Mouse (Mus musculus): ENCODE data around the gene Meltf. TPM values are rescaled to one million over a fixed set of nuclear protein-coding genes. Genes with fewer than 3 reads are reported as not detected.
A peak's percentile ranks its signal among the peaks of the same experiment; 100 is the strongest.

The Meltf gene
- total and polyA plus RNA-seq, 3 experiments: 0.04 to 0.09 (median 0.07) TPM

GRCm38 (mm10) chr16:31933751-31934549 is 55.3 kb downstream of the Meltf start, which contains the start of gene Pigz:
TSS of gene Pigz (plus strand) at chr16:31933851.
- Histone ChIP-seq H3K79me2 (replicated peaks; ENCODE audit: control insufficient read depth, extremely low read depth, insufficient read depth, poor library complexity, severe bottlenecking) (no peaks in the 10 kb centered on the region), H3K4me2 (ENCODE audit: insufficient read depth, low read depth, poor library complexity, severe bottlenecking) (no peak within 1 kb of the TSS), H3K4me1 (ENCODE audit: control insufficient read depth in 1 of 2, insufficient read depth in 2 of 2) (peaks cover 1 to 22% of the 10 kb centered on the region in 2 experiments; a peak in 3 of 4 replicates), H3K27ac (ENCODE audit: insufficient read depth, low read depth) (no peak within 1 kb of the TSS), H3K36me3 (replicated peaks in 1 of 2; ENCODE audit: control insufficient read depth in 1 of 2, insufficient read depth in 1 of 2, low read length in 1 of 2) (peaks cover 9 to 68% of the 10 kb centered on the region in 2 experiments), H3K27me3 (replicated peaks) (no peaks in the 10 kb centered on the region), H3K9me3 (replicated peaks; ENCODE audit: low read length) (peaks cover 75% of the 10 kb centered on the region), H3K4me3 (replicated peaks in 1 of 3; ENCODE audit: low read depth in 2 of 3, low read length in 2 of 3, poor library complexity in 1 of 3) (peak within 1 kb of the TSS in 1 of 3 experiments; percentile 21), H3K9ac (ENCODE audit: insufficient read depth, low read depth) (no peak within 1 kb of the TSS)
- TF ChIP-seq IRF4 (IDR thresholded peaks at IDR 0.05; ENCODE audit: low read depth, low read length) (no peak), HCFC1 (IDR thresholded peaks at IDR 0.05; ENCODE audit: low read depth, low read length) (no peak), ZC3H11A (IDR thresholded peaks at IDR 0.05; ENCODE audit: low read depth, low read length) (no peak), ZKSCAN1 (IDR thresholded peaks at IDR 0.05; ENCODE audit: borderline replicate concordance, low read depth, low read length) (no peak), CHD1 (IDR thresholded peaks at IDR 0.05; ENCODE audit: low read depth, low read length) (no peak), RAD21 (IDR thresholded peaks at IDR 0.05; ENCODE audit: low read depth, low read length) (no peak), UBTF (IDR thresholded peaks at IDR 0.05; ENCODE audit: low read depth, low read length) (no peak), BHLHE40 (IDR thresholded peaks at IDR 0.05; ENCODE audit: low read depth, low read length) (no peak), PAX5 (IDR thresholded peaks at IDR 0.05; ENCODE audit: low read length) (no peak), MEF2A (IDR thresholded peaks at IDR 0.05; ENCODE audit: borderline replicate concordance, low read depth, low read length) (no peak), RCOR1 (conservative IDR thresholded peaks at IDR 0.05; ENCODE audit: low read depth, low read length) (no peak), TCF12 (IDR thresholded peaks at IDR 0.05; ENCODE audit: low read depth, low read length) (no peak), TBP (conservative IDR thresholded peaks at IDR 0.05; ENCODE audit: low read depth, low read length) (no peak), MYC (IDR thresholded peaks at IDR 0.05; ENCODE audit: low read depth, low read length) (no peak), SIN3A (IDR thresholded peaks at IDR 0.05; ENCODE audit: low read length) (no peak), CTCF (conservative IDR thresholded peaks at IDR 0.05 in 1 of 2, IDR thresholded peaks at IDR 0.05 in 1 of 2; ENCODE audit: low read depth in 2 of 2, low read length in 2 of 2) (no peak)
- in situ Hi-C loops (cut with MboI; ENCODE audit: low pct_ligation_motif_present, low pct_unique_long_range_greater_than_20kb, low sequenced_read_pairs): no loop called here
- DNase-seq (ENCODE audit: extremely low read depth): no peak
- dilution Hi-C loops (cut with MboI; ENCODE audit: extremely low pct_ligation_motif_present, extremely low pct_unique_long_range_greater_than_20kb, low sequenced_read_pairs): no loop called here

GRCm38 (mm10) chr16:31934550-31935010 is 56.0 kb downstream of the Meltf start:
- no peak overlapping the region for H3K4me3 ChIP-seq (replicated peaks in 1 of 3; ENCODE audit: low read depth in 2 of 3, low read length in 2 of 3, poor library complexity in 1 of 3)
- dilution Hi-C loops (cut with MboI; ENCODE audit: extremely low pct_ligation_motif_present, extremely low pct_unique_long_range_greater_than_20kb, low sequenced_read_pairs): no loop called here
- TF ChIP-seq JUND (conservative IDR thresholded peaks at IDR 0.05; ENCODE audit: low read depth, low read length) (no peak), MEF2A (IDR thresholded peaks at IDR 0.05; ENCODE audit: borderline replicate concordance, low read depth, low read length) (no peak), TBP (conservative IDR thresholded peaks at IDR 0.05; ENCODE audit: low read depth, low read length) (no peak), EP300 (IDR thresholded peaks at IDR 0.05; ENCODE audit: low read length) (no peak), MXI1 (IDR thresholded peaks at IDR 0.05; ENCODE audit: low read depth, low read length) (no peak), BHLHE40 (IDR thresholded peaks at IDR 0.05; ENCODE audit: low read depth, low read length) (no peak), CHD2 (IDR thresholded peaks at IDR 0.05; ENCODE audit: low read length) (no peak), HCFC1 (IDR thresholded peaks at IDR 0.05; ENCODE audit: low read depth, low read length) (no peak), MYC (IDR thresholded peaks at IDR 0.05; ENCODE audit: low read depth, low read length) (no peak), USF2 (conservative IDR thresholded peaks at IDR 0.05; ENCODE audit: low read depth, low read length) (no peak), PAX5 (IDR thresholded peaks at IDR 0.05; ENCODE audit: low read length) (no peak), RCOR1 (conservative IDR thresholded peaks at IDR 0.05; ENCODE audit: low read depth, low read length) (no peak), CHD1 (IDR thresholded peaks at IDR 0.05; ENCODE audit: low read depth, low read length) (no peak), IRF4 (IDR thresholded peaks at IDR 0.05; ENCODE audit: low read depth, low read length) (no peak), TCF12 (IDR thresholded peaks at IDR 0.05; ENCODE audit: low read depth, low read length) (no peak), ZC3H11A (IDR thresholded peaks at IDR 0.05; ENCODE audit: low read depth, low read length) (no peak)
- DNase-seq (ENCODE audit: extremely low read depth): no peak
- H3K36me3 ChIP-seq (replicated peaks in 1 of 2; ENCODE audit: control insufficient read depth in 1 of 2, insufficient read depth in 1 of 2, low read length in 1 of 2): peaks cover 9 to 62% of the 10 kb centered on the region in 2 experiments
- no peaks in the 10 kb centered on the region for H3K27me3 ChIP-seq (replicated peaks)
- no peak overlapping the region for H3K4me2 ChIP-seq (ENCODE audit: insufficient read depth, low read depth, poor library complexity, severe bottlenecking)
- no peak overlapping the region for H3K27ac ChIP-seq (ENCODE audit: insufficient read depth, low read depth)
- H3K9ac ChIP-seq (ENCODE audit: insufficient read depth, low read depth): no peak overlapping the region
- peaks cover 3 to 21% of the 10 kb centered on the region in 2 experiments; a peak in 3 of 4 replicates for H3K4me1 ChIP-seq (ENCODE audit: control insufficient read depth in 1 of 2, insufficient read depth in 2 of 2)
- in situ Hi-C loops (cut with MboI; ENCODE audit: low pct_ligation_motif_present, low pct_unique_long_range_greater_than_20kb, low sequenced_read_pairs): no loop called here
- peaks cover 69% of the 10 kb centered on the region for H3K9me3 ChIP-seq (replicated peaks; ENCODE audit: low read length)
- no peaks in the 10 kb centered on the region for H3K79me2 ChIP-seq (replicated peaks; ENCODE audit: control insufficient read depth, extremely low read depth, insufficient read depth, poor library complexity, severe bottlenecking)

All from CH12.LX (cell line).